Mouse (Mus musculus) liver, embryonic 11.5 days (tissue): Measurements from ENCODE around the gene Tsen54. TPM values are rescaled to one million over a fixed set of nuclear protein-coding genes. Genes with fewer than 3 reads are reported as not detected.
A peak's percentile ranks its signal among the peaks of the same experiment; 100 is the strongest.

ENCODE experiments used
- ATAC-seq: fragments of 200-750 bp; cut with Nextera tagmentation; replicated peaks from 2 replicates; pipeline ENCODE4 v1.8.0; 2017; ENCODE audit warnings: moderate number of reproducible peaks, mild to moderate bottlenecking, moderate TSS enrichment, moderate library complexity; ENCODE audit not compliant: low FRiP score
- DNase-seq: peaks from one replicate; pipeline ENCODE4 v3.0.0-alpha.2; 2017; ENCODE audit warnings: low spot score
- H3K27ac ChIP-seq: fragments of 300-500 bp; sonication (generic); 2 replicates; pipeline ENCODE4 v1.5.1; 2014; ENCODE audit warnings: mild to moderate bottlenecking, low read depth, low read length, control low read depth
- H3K27me3 ChIP-seq: fragments of 300-500 bp; sonication (generic); replicated peaks from 2 replicates; pipeline ENCODE4 v1.6.1; 2014; ENCODE audit warnings: low read length, mixed read lengths; ENCODE audit not compliant: control insufficient read depth, insufficient read depth
- H3K36me3 ChIP-seq: fragments of 300-500 bp; sonication (generic); 2 replicates; pipeline ENCODE4 v1.6.1; 2014; ENCODE audit warnings: mild to moderate bottlenecking, low read length, moderate library complexity, mixed read lengths; ENCODE audit not compliant: control insufficient read depth, insufficient read depth
- H3K4me1 ChIP-seq: fragments of 300-500 bp; sonication (generic); replicated peaks from 2 replicates; pipeline ENCODE4 v1.6.1; 2014; ENCODE audit warnings: low read length, mixed read lengths; ENCODE audit not compliant: control insufficient read depth, insufficient read depth
- H3K4me2 ChIP-seq: fragments of 300-500 bp; sonication (generic); 2 replicates; pipeline ENCODE4 v1.6.1; 2014; ENCODE audit warnings: mild to moderate bottlenecking, control low read depth, moderate library complexity
- H3K4me3 ChIP-seq: fragments of 300-500 bp; sonication (generic); 2 replicates; pipeline ENCODE4 v1.5.1; 2014; ENCODE audit warnings: low read depth, low read length, control low read depth
- H3K9ac ChIP-seq: fragments of 300-500 bp; sonication (generic); 2 replicates; pipeline ENCODE4 v1.6.1; 2014; ENCODE audit warnings: low read depth, low read length, control low read depth
- H3K9me3 ChIP-seq: fragments of 300-500 bp; sonication (generic); 2 replicates; pipeline ENCODE4 v1.6.1; 2016; ENCODE audit warnings: low read length, inconsistent platforms, mixed read lengths; ENCODE audit not compliant: control insufficient read depth
- WGBS: fragments of 180-500 bp; shearing (Covaris S2); extraction: QIAGEN DNeasy Blood & Tissue Kit; methylation state at CpG from one replicate; pipeline ENCODE4 v1.1.7; 2014; 5-methylcytosine and 5-hydroxymethylcytosine counted together
- polyA plus RNA-seq: library from polyadenylated mRNA; unstranded; fragments of >200 nt; fragmentation: Nextera tagmentation; extraction: Ambion mirVana; gene quantifications from 2 replicates; pipeline ENCODE4 v1.2.1, GENCODE M21; 2014

The Tsen54 gene
- polyA plus RNA-seq, 1 experiment from 2014 or later: 36.4 TPM

DNA sequence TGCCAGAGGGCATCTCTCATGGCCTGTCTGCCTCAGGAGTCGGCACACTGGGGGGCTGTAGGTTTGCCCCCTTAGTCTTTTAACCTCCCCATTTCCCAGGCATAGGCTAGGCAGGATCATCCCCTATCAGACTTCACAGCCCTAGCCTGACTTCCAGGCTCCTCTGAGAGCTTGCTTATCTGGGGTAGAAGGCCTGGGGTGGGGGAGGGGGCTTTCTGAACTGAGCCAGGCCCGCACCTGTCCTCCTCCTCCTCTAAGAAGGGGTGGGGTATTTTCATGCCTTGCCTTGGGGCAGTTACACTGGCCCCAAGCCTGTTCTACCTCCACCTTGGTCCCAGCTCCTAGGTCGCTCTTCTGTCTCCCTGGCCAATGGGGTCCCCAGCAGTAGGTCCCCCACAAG, 17.0 kb downstream of the Tsen54 start:
- Histone ChIP-seq H3K9me3 (no peaks in the 10 kb centered on the region), H3K4me3 (peak overlapping the region; percentile 30), H3K4me1 (peaks cover 59% of the 10 kb centered on the region), H3K36me3 (no peaks in the 10 kb centered on the region), H3K4me2 (peak overlapping the region; percentile 65), H3K27ac (peak overlapping the region; percentile 76), H3K27me3 (no peaks in the 10 kb centered on the region), H3K9ac (peak overlapping the region; percentile 35)
- ATAC-seq (peak; percentile 86), DNase-seq (no peak)
- WGBS: 15% methylated on average over 3 of the region's 3 CpGs

DNA sequence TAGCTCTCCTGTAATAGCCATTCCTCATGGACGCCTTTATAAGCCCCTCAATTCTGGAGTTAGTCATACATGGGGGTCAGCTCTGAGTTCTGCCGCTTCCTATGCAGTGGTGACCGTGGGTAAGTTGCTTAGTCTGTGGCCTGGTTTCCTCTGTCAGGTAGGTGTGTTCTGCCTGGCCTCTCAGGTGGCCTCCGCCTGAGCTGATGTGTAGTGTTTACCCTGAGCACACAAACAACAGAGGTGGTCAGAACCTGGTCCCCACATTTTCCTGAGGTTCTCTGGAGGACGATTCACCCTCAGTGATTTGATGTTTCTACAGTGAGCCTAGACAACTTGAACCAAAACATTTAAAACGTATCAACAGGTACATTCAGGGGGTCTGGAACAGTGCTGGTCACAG, 17.5 kb downstream of the Tsen54 start:
- Histone ChIP-seq H3K9me3 (no peaks in the 10 kb centered on the region), H3K4me3 (peak overlapping the region; percentile 30; the same call in 1 of the 2 replicates), H3K27ac (peak overlapping the region; percentile 76), H3K9ac (peak overlapping the region; percentile 35; the same call in 1 of the 2 replicates), H3K27me3 (no peaks in the 10 kb centered on the region), H3K4me2 (peak overlapping the region; percentile 65), H3K36me3 (no peaks in the 10 kb centered on the region), H3K4me1 (peaks cover 58% of the 10 kb centered on the region)
- DNase-seq: no peak
- ATAC-seq: no peak
- WGBS: 50% methylated on average over 6 of the region's 6 CpGs

DNA sequence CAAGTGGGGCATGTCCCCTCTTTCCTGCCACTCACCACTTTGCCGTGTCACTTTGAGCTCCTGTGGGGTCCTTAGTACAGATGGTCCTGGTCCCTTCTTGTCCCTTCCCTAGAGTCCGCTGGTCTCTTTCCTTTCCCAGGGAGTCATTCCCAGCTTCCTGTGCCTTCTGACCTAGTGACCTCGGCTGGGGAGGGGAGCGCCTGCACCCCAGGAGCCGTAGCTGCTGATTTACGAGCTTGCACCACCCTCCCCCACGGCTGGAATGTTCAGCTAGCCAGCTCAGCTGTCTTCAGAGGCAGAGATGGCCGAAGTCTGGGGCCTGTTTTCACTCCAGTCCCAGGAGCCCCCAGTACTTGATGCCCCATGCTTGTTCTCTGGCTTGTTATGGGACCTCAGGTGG, 18.0 kb downstream of the Tsen54 start:
- H3K27me3 ChIP-seq: no peaks in the 10 kb centered on the region
- no peak for ATAC-seq
- peak overlapping the region; percentile 44 for H3K9ac ChIP-seq
- H3K27ac ChIP-seq: peak overlapping the region; percentile 76
- WGBS: 37% methylated on average over 8 of the region's 8 CpGs
- no peaks in the 10 kb centered on the region for H3K36me3 ChIP-seq
- H3K4me2 ChIP-seq: peak overlapping the region; percentile 65
- H3K9me3 ChIP-seq: no peaks in the 10 kb centered on the region
- peak overlapping the region; percentile 2; the same call in 1 of the 2 replicates for H3K4me3 ChIP-seq
- DNase-seq: peak; percentile 69
- H3K4me1 ChIP-seq: peaks cover 58% of the 10 kb centered on the region

DNA sequence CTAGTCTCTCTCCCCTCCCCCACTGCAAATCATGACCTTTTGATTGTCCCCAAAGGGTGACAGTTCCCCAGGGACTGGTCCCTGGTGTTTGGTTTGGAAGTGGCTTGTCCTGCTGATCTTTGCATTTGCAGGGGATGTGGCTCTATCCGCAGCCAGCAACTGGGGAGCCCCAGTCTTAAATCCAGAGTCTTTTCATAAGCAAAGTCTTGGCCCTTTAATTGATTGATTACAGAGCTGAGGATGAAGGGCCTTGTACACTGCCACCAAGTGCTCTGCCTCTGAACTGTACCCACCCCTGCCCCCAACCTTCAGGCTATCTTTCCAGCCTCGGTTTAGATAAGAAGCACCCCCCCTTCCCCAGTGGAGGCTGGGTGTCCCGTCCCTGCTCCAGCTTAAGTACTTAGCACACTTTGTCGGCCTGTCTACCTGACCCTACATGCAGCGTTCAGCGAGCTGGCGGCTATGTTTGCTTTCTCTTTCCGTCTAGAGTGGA, 18.5 kb downstream of the Tsen54 start:
- peak; percentile 55; the same call in 1 of the 2 replicates for ATAC-seq
- DNase-seq: no peak
- H3K9ac ChIP-seq: peak overlapping the region; percentile 44; the same call in 1 of the 2 replicates
- no peaks in the 10 kb centered on the region for H3K27me3 ChIP-seq
- peaks cover 58% of the 10 kb centered on the region for H3K4me1 ChIP-seq
- H3K4me3 ChIP-seq: 0 out of 2 replicates have a peak overlapping the region, but pooled peaks have one; percentile 2
- WGBS: 9% methylated on average over 8 of the region's 8 CpGs
- H3K9me3 ChIP-seq: no peaks in the 10 kb centered on the region
- H3K36me3 ChIP-seq: no peaks in the 10 kb centered on the region
- H3K4me2 ChIP-seq: peak overlapping the region; percentile 65
- H3K27ac ChIP-seq: peak overlapping the region; percentile 76

DNA sequence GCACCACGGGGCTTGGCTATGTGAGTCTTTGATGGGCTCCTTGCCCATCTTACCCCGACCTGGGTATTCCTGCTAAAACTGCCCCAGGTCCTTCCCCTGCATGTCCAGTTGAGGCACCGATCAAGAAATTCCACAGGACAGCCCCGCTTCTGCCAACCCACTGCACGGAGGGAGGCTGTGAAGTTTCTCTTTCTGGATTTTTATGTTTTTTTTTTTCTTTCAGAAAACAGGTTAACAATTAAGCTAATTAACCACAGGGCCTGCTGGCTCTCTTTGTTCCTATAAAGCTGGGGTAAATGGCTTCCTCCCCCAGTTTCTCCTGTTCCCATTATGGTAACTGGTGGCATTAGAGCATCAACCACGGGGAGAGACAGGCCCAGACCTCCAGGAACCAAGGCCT, 19.5 kb downstream of the Tsen54 start:
- peak overlapping the region; percentile 76; the same call in 1 of the 2 replicates for H3K27ac ChIP-seq
- H3K27me3 ChIP-seq: no peaks in the 10 kb centered on the region
- H3K9ac ChIP-seq: peak overlapping the region; percentile 16; the same call in 1 of the 2 replicates
- no peaks in the 10 kb centered on the region for H3K9me3 ChIP-seq
- no peak for ATAC-seq
- WGBS: 76% methylated on average over 6 of the region's 6 CpGs
- no peaks in the 10 kb centered on the region for H3K36me3 ChIP-seq
- H3K4me3 ChIP-seq: no peak overlapping the region
- no peak for DNase-seq
- no peak overlapping the region; the same call in 1 of the 2 replicates for H3K4me2 ChIP-seq
- H3K4me1 ChIP-seq: peaks cover 62% of the 10 kb centered on the region

DNA sequence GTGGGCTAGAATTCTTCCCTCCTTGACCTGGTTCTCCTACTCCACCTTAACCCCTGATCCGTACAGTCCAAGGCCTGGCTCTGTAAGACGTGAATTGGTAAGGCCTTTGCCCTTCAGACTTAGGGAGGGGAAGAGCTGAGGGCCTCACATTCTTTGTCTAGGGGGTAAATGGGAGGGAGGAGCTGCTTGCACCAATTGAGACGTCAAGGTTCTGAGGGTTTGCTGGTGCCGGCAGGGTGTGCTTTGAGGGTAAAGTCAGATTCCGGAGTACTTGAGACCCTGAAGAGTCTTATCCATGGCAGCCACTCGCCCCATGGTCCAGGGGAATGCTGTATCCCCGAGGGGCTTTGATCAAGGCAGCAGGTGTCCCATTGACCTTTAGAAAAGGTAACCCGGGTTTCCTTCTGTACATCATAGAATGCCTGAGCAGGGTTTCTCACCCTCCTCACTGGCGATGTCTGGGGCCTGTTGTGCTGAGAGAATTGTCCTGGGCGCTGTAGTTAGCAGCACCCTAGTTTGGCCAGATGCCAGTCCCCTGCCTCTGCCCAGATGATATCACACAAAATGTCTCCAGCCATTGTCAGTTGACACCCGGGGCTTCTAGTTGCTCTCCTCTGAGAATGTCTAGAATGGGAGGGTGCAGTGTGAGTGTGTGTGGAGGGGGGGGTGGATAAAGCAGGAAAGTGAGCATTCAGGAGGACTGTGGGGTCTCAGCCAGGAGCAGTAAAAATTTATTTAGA, 22.3 kb downstream of the Tsen54 start:
- H3K4me2 ChIP-seq: no peak overlapping the region
- H3K9me3 ChIP-seq: no peaks in the 10 kb centered on the region
- 75% methylated on average over 11 of the region's 11 CpGs for WGBS
- H3K27ac ChIP-seq: no peak overlapping the region
- ATAC-seq (no peak), DNase-seq (no peak)
- no peak overlapping the region for H3K9ac ChIP-seq
- no peaks in the 10 kb centered on the region for H3K36me3 ChIP-seq
- no peaks in the 10 kb centered on the region for H3K27me3 ChIP-seq
- no peak overlapping the region for H3K4me3 ChIP-seq
- peaks cover 52% of the 10 kb centered on the region for H3K4me1 ChIP-seq

DNA sequence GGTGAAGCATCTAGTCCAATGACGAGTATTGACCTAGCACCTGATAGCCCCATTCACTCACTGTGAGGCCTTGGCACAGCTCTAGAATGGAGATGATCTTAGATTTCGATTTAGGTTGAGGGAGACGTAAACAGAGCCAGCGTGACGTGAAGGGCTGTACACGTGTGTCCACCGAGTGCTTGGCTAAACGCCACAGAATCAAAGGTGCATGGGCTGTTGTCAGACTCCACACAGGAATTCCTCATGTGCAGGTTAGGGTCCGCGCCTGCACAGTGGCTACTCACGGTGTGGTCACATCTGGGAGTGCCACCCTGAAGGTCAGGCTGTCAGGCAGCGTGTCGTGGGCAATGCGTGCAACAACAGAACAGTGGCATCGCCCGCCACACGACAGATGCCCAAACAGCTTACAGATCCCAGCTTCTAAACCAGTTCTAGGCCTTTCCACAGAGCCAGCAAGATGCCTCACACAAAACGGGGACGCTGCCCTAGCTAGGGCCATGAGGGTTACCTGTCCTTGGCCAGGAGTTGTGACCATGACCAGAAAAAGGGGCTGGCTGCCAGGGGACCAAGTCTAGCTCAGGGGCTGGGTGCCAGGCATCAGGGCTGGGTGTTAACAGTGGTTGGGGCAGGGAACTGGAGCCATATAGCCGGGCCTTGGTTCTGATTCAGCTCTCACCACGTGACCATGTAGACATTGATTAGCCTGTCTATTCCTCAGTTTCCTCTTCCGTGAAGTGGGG, 23.3 kb downstream of the Tsen54 start:
- Histone ChIP-seq H3K36me3 (no peaks in the 10 kb centered on the region), H3K9me3 (no peaks in the 10 kb centered on the region), H3K4me3 (no peak overlapping the region), H3K27me3 (no peaks in the 10 kb centered on the region), H3K9ac (no peak overlapping the region), H3K4me2 (no peak overlapping the region), H3K27ac (no peak overlapping the region), H3K4me1 (peaks cover 52% of the 10 kb centered on the region)
- ATAC-seq: no peak
- no peak for DNase-seq
- WGBS: 89% methylated on average over 22 of the region's 22 CpGs

DNA sequence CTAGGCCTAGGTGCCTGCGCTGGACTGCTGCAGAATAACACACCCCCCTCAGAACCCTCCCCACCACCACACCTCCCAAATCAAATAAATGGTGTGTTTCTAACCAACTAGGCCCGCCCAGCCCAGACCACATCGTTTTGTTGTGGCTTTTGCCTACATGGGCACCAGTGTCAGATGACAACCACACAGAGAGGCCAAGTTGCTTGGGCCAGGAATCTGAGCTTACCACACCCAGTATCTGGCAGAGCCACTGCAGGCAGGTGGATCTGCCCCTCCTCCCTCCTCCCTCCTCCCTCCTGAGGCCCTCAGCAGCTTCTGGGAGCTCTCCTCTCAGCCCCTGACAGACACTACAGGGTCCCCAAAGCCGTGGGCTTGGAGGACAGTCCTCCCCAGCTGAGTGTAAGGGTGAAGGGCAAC, 24.4 kb downstream of the Tsen54 start:
- no peaks in the 10 kb centered on the region for H3K36me3 ChIP-seq
- ATAC-seq: peak; percentile 48
- H3K27ac ChIP-seq: no peak overlapping the region
- DNase-seq: no peak
- H3K4me2 ChIP-seq: no peak overlapping the region
- H3K4me3 ChIP-seq: no peak overlapping the region
- H3K4me1 ChIP-seq: peaks cover 52% of the 10 kb centered on the region
- no peak overlapping the region for H3K9ac ChIP-seq
- 31% methylated on average over 4 of the region's 4 CpGs for WGBS
- H3K27me3 ChIP-seq: no peaks in the 10 kb centered on the region
- H3K9me3 ChIP-seq: no peaks in the 10 kb centered on the region
